Mouse (Mus musculus) heart, postnatal 0 days (tissue): ENCODE data around the gene Camta1.

ENCODE experiments used
- CTCF ChIP-seq: IDR thresholded peaks from 2 replicates; pipeline ENCODE4 v1.5.1; 2016; ENCODE audit warnings: antibody characterized with exemption, control low read depth, low read depth
- EP300 ChIP-seq: IDR thresholded peaks from 2 replicates; pipeline ENCODE4 v1.6.1; 2016; ENCODE audit warnings: antibody characterized with exemption, low read depth

- TF ChIP-seq EP300 (no peak), CTCF (no peak)
Measured at GRCm38 (mm10) chr4:151780511-151780910, 81.2 kb downstream of the Camta1 start.
